ENCODE assay signal across 8 mouse cellular contexts in the genomic region with DNA sequence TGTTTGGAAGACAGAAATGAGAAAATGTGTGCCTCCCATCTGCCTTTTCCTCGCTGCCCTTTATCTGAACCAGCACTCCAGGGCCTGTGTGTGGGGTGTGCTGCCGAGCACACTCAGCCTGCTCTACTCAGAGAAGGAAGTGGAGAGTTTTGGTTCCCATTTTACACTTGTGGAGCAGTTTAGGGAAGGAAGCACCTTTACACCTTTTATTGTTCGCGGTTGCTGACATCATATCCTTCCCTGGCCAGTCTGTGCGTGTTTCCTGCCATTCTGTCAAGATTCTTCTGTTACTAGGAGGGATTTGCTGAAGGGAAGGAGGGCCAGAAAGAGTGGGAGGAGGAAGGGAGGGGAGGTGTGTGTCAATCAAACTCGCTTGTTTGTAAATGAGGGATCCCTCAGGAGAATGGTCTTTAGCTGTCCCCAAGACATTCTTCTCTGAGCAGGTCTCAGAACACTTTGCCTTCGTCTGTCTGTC.
A peak's percentile ranks its signal among the peaks of the same experiment; 100 is the strongest.
DNase-seq lines count a peak whose midpoint lies in the region; ATAC-seq lines count a peak whose summit lies in the region.

No protein-coding gene starts in this region.

- H3K27me3 ChIP-seq in forebrain, embryonic 10.5 days (ENCODE audit: poor library complexity, severe bottlenecking), result 0 out of 2 replicates have a peak, but pooled peaks cover 5% of the 10 kb centered on the region
- no peaks in the 10 kb centered on the region for H3K27me3 ChIP-seq in forebrain, embryonic 12.5 days
- H3K27me3 ChIP-seq in heart, embryonic 11.5 days (ENCODE audit: control insufficient read depth, insufficient read depth, low read length), result no peaks in the 10 kb centered on the region
- H3K27me3 ChIP-seq in megakaryocyte, embryonic 14.5 days (replicated peaks), result no peaks in the 10 kb centered on the region

- ATAC-seq in forebrain, embryonic 12.5 days (ENCODE audit: low FRiP score), result no peak
- peak; percentile 62; the same call in 1 of the 2 replicates for ATAC-seq in heart, embryonic 11.5 days (replicated peaks; ENCODE audit: insufficient number of reproducible peaks, low FRiP score, low TSS enrichment)

- H3K27ac ChIP-seq in forebrain, embryonic 10.5 days, result 0 out of 2 replicates have a peak overlapping the region, but pooled peaks have one; percentile 12
- no peak overlapping the region for H3K27ac ChIP-seq in forebrain, embryonic 12.5 days
- peak overlapping the region; percentile 79 for H3K27ac ChIP-seq in heart, embryonic 11.5 days (ENCODE audit: low read depth, low read length)

- no peak overlapping the region for H3K4me3 ChIP-seq in forebrain, embryonic 10.5 days
- no peak overlapping the region for H3K4me3 ChIP-seq in forebrain, embryonic 12.5 days (replicated peaks)
- H3K4me3 ChIP-seq in heart, embryonic 11.5 days (ENCODE audit: low read depth, low read length), result no peak overlapping the region
- H3K4me3 ChIP-seq in megakaryocyte, embryonic 14.5 days (replicated peaks), result peak overlapping the region; percentile 90

- peaks cover 34% of the 10 kb centered on the region for H3K4me1 ChIP-seq in forebrain, embryonic 10.5 days
- H3K4me1 ChIP-seq in forebrain, embryonic 12.5 days, result peaks cover 10% of the 10 kb centered on the region
- peaks cover 31% of the 10 kb centered on the region for H3K4me1 ChIP-seq in heart, embryonic 11.5 days (ENCODE audit: control insufficient read depth, insufficient read depth, low read length)
- H3K4me1 ChIP-seq in megakaryocyte, embryonic 14.5 days, result peaks cover 79% of the 10 kb centered on the region

- H3K9ac ChIP-seq in forebrain, embryonic 12.5 days, result no peak overlapping the region
- peak overlapping the region; percentile 2; the same call in 1 of the 2 replicates for H3K9ac ChIP-seq in heart, embryonic 11.5 days (ENCODE audit: low read depth, low read length)

- H3K36me3 ChIP-seq in forebrain, embryonic 10.5 days (replicated peaks), result no peaks in the 10 kb centered on the region
- H3K36me3 ChIP-seq in forebrain, embryonic 12.5 days (replicated peaks), result no peaks in the 10 kb centered on the region
- H3K36me3 ChIP-seq in heart, embryonic 11.5 days (ENCODE audit: control insufficient read depth, insufficient read depth, low read length), result no peaks in the 10 kb centered on the region
- H3K36me3 ChIP-seq in megakaryocyte, embryonic 14.5 days (replicated peaks; ENCODE audit: low read length), result peaks cover 45% of the 10 kb centered on the region

- WGBS in forebrain, embryonic 10.5 days, result 46% methylated on average over 7 of the region's 7 CpGs
- WGBS in forebrain, embryonic 12.5 days, result 47% methylated on average over 7 of the region's 7 CpGs
- 22% methylated on average over 7 of the region's 7 CpGs for WGBS in heart, embryonic 11.5 days (ENCODE audit: insufficient replicate concordance)

- H3K4me2 ChIP-seq in forebrain, embryonic 12.5 days, result no peak overlapping the region
- H3K4me2 ChIP-seq in heart, embryonic 11.5 days, result peak overlapping the region; percentile 54

- H3K9me3 ChIP-seq in forebrain, embryonic 10.5 days, result no peaks in the 10 kb centered on the region
- H3K9me3 ChIP-seq in forebrain, embryonic 12.5 days, result no peaks in the 10 kb centered on the region
- H3K9me3 ChIP-seq in heart, embryonic 11.5 days (replicated peaks; ENCODE audit: control insufficient read depth, low read length), result no peaks in the 10 kb centered on the region
- H3K9me3 ChIP-seq in megakaryocyte, embryonic 14.5 days, result no peaks in the 10 kb centered on the region

- DNase-seq in forebrain, embryonic 10.5 days (ENCODE audit: extremely low spot score, low spot score), result no peak
- peak; percentile 47 to 65 for DNase-seq in right cerebral cortex, postnatal 10 days (ENCODE audit: low spot score in 2 of 2)
- no peak for DNase-seq in right cerebral cortex, postnatal 14 days
- DNase-seq in kidney, postnatal 14 days, result peak; percentile 76
- DNase-seq in thymus, postnatal 36 days, result peak; percentile 12 to 14

Comparison
In these comparisons a context has a peak if more than half of its experiments do, and no peak if none do; other contexts are left out.
1. DNase-seq: peak in right cerebral cortex, postnatal 10 days (2 of 2), kidney, postnatal 14 days (single experiment) and thymus, postnatal 36 days (2 of 2); none in forebrain, embryonic 10.5 days (single experiment) and right cerebral cortex, postnatal 14 days (single experiment).